Mouse (Mus musculus) inflammation-experienced regulatory T-cells, adult 6 months (primary cell): ENCODE results near the gene Tmtc2. TPM values are rescaled to one million over a fixed set of nuclear protein-coding genes. Genes with fewer than 3 reads are reported as not detected.
"Not testable (repeated sequence)": the region's sequence is repeated elsewhere in the genome, so short reads cannot be mapped to it uniquely, and the experiment has no call there.

Experiments
- ATAC-seq: one replicate; pipeline ENCODE4 v1.8.0; 2017
- polyA plus RNA-seq, 3 experiments: library from polyadenylated mRNA; unstranded; fragments of 100-300 nt; shearing (Covaris generic); gene quantifications; one replicate each; pipeline ENCODE4 v1.2.1; 2017

Tmtc2 gene
- polyA plus RNA-seq, 3 experiments from 2014 or later = 0.15 TPM; not detected in 2

DNA sequence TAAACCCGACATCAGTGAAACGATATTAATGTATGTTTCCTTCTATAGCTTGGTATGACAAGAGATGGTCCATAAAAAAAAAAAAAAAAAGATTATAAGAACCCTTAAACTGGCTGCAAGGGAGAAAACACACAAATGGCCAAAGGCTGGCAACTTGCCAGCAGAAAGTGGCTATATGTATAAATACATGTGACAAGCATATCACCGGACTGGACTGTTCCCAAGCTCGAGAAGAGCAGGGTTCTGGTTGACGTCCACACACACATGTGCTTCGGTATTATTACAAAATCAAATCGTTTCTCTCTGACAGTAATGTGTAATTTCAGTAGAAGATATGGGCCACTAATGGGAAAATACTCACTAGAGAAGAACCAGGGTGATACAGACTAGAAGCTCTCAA, 287.2 kb downstream of the Tmtc2 start:
- no peak for ATAC-seq

GRCm38 (mm10) chr10:105286221-105286620, 288.0 kb downstream of the Tmtc2 start:
- no peak for ATAC-seq

DNA sequence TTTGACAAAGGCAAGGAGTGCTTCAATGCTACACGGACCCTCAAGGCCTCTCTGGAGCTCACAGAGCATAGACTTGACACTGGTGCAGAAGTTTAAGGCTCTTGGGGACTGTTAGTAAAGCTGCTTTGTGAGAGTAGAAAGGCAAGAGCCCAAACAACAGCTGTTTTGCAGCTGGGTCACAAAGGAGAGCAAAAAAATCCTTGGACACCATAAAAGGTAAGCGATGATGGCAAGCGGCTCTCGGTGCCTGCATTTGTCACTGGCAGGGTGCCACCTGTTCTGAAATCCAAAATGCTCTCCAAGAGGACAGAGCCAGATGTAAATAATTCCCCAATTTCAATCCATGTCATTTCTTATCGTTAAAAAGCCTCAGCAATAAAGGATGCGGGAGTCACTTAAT, 290.1 kb downstream of the Tmtc2 start:
- no peak for ATAC-seq

GRCm38 (mm10) chr10:105280933-105281332, 293.3 kb downstream of the Tmtc2 start:
- no peak for ATAC-seq

DNA sequence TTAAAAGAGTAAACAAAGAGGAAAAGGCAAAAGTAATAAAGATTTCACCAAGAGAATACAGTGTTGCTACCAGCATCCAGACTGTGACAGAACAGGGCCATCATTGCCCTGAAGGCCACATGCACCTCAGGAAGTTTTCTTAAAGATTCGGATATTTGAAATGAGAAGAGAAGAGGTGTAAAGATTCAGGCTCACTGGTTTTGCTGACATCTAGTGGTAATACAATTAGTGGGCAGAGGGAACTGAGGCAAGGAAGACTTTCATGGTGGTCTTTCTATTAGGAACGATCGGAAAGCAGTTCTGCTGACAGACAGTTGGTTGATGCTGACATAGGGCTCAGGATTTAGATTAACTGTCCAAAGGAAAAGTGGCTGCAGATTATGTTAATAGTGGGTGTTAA, 314.2 kb downstream of the Tmtc2 start:
- no peak for ATAC-seq

DNA sequence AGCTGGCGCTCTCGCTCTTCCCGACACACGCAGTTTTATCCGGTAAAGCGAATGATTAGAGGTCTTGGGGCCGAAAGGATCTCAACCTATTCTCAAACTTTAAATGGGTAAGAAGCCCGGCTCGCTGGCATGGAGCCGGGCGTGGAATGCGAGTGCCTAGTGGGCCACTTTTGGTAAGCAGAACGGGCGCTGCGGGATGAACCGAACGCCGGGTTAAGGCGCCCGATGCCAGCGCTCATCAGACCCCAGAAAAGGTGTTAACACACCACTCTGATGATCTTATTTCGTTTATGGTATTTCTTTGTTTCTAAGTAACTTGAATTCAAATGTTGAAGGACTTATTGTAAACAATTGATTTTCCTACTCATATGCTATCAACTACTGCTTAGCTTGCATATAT, 336.0 kb downstream of the Tmtc2 start:
- ATAC-seq = not testable (repeated sequence)

DNA sequence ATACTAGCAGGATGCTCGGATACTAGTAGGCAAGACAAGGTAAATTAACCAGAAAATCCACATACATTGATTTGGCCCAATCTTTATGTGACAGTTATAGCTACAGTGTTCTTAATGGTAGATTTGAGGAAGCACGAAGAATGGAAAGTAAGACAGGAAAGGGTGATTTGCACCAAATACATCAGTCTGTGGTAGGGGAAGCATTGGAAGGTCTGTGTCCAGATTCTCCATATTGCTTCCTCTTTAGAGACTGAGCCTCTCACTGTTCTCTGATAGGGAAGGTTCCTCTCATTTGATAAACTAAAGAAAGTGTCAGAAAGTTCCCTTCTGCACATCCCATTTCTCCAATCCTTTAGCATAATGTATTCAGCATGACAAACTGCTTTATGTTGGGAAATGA, 341.4 kb downstream of the Tmtc2 start:
- no peak for ATAC-seq

GRCm38 (mm10) chr10:105230416-105230815, 343.8 kb downstream of the Tmtc2 start:
- ATAC-seq = no peak

DNA sequence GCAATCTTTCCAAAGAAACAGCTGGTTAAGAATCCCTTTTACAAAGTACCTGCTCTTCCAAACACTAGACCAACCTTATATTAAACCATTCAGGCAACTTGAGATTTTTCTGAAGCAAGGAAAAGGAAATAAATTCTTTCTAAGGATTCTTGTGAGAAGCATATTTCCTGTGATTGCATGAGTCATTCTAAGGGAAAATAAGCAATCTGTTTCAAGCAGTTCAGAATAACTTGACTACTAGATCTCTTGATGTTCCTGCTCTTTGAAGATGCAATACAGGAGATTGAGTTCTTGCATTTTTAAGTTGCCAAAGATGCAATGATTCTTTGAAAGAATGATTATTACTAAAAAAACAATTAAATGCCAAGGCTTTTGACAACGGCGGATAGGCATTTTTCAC, 345.6 kb downstream of the Tmtc2 start:
- no peak for ATAC-seq

GRCm38 (mm10) chr10:105227631-105228030, 346.6 kb downstream of the Tmtc2 start:
- no peak for ATAC-seq

DNA sequence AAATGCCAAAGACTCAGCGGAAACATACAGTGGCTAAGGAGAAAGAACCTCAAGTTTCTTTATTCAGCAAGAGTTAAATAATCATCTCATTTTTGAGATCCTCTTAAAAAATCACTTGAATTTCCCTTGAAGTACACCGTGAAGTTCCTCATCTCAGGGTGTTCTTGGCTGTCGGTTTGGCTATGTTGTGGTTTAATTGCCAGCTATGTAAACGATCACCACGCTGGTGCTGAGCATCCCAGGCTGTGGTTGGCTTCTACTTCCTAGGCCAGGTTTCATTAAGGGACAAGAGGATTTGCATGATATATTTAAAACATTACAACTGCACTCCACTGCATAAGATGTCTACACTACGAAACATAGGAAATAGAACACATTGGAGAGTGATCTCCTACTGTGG, 348.5 kb downstream of the Tmtc2 start:
- no peak for ATAC-seq

DNA sequence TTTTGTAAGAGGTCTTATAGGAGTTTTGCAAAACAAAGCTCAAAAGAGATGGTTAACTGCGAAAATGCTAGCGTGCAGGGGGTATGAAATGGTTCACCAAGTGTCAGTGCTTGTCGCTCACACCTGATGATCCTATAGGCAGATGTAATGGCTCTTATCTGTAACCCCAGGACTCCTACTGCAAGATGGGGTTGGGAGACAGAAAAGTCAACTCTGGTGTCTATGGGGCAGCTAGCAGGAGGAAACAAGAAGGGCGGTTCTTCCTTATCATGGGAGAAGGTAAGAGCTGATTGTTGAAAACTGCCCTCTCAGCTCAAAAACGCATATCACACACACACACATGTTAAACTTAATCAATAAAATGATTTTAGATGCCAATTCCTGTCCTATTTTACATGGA, 351.3 kb downstream of the Tmtc2 start:
- no peak for ATAC-seq

DNA sequence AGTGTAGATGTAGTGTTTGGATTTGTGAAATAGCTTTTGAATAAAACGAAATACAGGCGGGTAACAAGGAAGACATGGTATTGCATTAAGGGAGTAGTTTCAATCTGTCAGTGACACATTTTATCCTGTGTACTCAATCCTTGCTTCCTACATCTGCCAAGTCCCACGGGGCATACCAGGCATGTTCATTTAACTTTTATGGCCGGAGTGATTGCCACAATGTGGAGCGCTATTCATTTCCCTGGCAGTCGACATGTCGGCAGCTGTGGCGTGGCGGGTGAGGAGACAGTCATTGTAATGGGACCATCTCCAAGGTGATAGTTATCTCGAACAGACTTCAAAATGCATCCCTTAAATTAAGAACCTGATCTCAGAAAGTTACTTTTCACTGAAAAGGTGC, 372.8 kb downstream of the Tmtc2 start:
- ATAC-seq = no peak

DNA sequence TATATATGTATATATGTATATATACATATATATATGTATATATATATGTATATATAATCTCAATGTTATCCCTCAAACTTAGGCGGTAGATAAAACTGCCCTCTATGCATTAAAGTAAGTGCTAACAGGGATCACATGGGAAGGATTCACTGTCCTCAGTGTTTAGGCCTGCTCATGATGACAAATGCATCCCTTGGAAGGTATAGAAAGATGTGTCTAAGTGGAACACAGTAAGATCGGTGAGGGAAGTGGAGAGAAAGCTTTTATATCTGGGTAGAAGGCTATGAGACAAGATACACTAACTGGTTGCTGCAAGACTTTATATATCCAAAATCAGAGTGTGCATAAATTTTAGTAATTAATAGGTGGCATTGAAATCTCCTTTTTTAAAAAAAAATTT, 373.6 kb downstream of the Tmtc2 start:
- no peak for ATAC-seq

- no peak for ATAC-seq
Observed at GRCm38 (mm10) chr10:105200092-105200491, 374.2 kb downstream of the Tmtc2 start.

DNA sequence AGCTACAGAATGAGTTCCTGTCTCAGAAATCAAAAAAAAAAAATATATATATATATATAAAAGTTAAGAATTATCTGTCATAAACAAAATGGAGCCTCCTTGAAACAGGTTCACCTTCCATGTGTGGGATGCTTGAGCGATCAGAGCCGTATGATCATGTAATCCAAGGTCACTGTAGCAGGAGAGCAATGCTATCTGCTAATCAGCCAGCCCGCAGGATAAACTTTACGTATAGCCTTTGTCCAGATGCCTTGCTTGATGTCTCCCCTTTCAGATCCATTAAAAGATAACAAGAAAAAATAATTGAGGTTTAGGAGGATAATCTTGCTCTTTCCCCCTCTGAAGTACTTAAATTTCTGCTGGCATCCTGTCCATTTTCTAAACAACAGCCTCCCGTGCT, 374.7 kb downstream of the Tmtc2 start:
- no peak for ATAC-seq

- ATAC-seq = no peak
Observed at GRCm38 (mm10) chr10:105195377-105195776, 378.9 kb downstream of the Tmtc2 start.

- no peak for ATAC-seq
Observed at GRCm38 (mm10) chr10:105193756-105194460, 380.3 kb downstream of the Tmtc2 start.

GRCm38 (mm10) chr10:105192071-105192470, 382.2 kb downstream of the Tmtc2 start:
- no peak for ATAC-seq

DNA sequence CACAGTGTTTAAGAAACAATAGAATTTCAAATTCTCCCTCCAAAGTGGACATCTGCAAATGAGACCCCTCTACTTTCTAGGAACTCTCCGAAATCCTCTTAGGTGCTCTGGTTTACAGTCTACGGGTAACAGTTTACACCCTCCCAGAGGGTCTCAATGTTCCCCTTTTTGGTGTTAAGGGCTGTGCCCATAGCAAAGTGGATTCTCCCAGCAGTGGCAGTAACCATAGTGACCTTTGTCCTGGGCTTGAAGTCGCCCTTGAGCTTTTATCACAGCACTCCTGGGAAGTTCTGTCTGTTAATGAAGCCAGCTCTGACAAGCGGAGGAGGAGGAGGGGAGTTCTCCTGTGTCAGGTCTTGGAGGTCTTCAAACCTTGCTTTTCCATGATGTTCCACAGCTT, 384.5 kb downstream of the Tmtc2 start:
- no peak for ATAC-seq

GRCm38 (mm10) chr10:105186636-105187035, 387.6 kb downstream of the Tmtc2 start:
- no peak for ATAC-seq

- no peak for ATAC-seq
Observed at GRCm38 (mm10) chr10:105168443-105169102, 405.7 kb downstream of the Tmtc2 start.

DNA sequence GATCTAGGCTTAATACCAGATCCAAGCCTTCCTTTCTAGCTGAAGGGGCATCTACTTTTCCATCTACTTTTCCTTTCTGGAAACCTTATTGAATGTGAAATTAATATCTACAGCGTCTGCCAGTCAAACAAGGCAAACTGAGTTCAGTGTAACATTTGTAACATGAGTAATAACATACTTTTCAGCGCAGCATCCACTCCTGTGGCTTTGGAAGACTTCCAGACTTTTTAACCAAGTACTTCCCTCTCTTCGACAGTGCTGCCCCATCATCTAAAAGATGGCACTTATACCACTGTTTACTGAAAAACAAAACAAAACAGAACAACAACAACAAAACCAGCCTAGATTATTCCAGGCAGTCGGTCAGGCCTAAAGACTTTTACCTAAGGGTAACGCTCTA, 409.0 kb downstream of the Tmtc2 start:
- no peak for ATAC-seq

- no peak for ATAC-seq
Observed at GRCm38 (mm10) chr10:105153789-105154188, 420.5 kb downstream of the Tmtc2 start.

GRCm38 (mm10) chr10:105144382-105144781, 429.9 kb downstream of the Tmtc2 start:
- no peak for ATAC-seq
